Mouse (Mus musculus): ENCODE results near the gene Rex1bd. TPM values are rescaled to one million over a fixed set of nuclear protein-coding genes. Genes with fewer than 3 reads are reported as not detected.

Rex1bd gene
- polyA plus RNA-seq, 1 experiment from 2014 or later = 138 TPM

GRCm38 (mm10) chr8:70544200-70544687 lies 37.7 kb upstream of the Rex1bd start:
- no peaks in the 10 kb centered on the region for H3K9me3 ChIP-seq (ENCODE audit: control insufficient read depth, low read length)
- H3K4me1 ChIP-seq (ENCODE audit: control insufficient read depth, insufficient read depth, low read length) = peaks cover 9% of the 10 kb centered on the region
- ATAC-seq (ENCODE audit: insufficient number of reproducible peaks, low FRiP score, low TSS enrichment, low read depth) (no peak), DNase-seq (ENCODE audit: low spot score) (no peak)
- no peaks in the 10 kb centered on the region for H3K27me3 ChIP-seq (ENCODE audit: control insufficient read depth, insufficient read depth, low read length)
- H3K9ac ChIP-seq (ENCODE audit: low read length) = no peak overlapping the region
- H3K4me3 ChIP-seq (ENCODE audit: low read depth, low read length) = no peak overlapping the region
- no peak overlapping the region for H3K4me2 ChIP-seq (ENCODE audit: low read depth, severe bottlenecking)
- H3K27ac ChIP-seq (replicated peaks; ENCODE audit: low read depth, low read length) = no peak overlapping the region
- 71% methylated on average over 6 of the region's 6 CpGs for WGBS
- H3K36me3 ChIP-seq (ENCODE audit: control insufficient read depth, insufficient read depth, low read length) = no peaks in the 10 kb centered on the region; the same call in 1 of the 2 replicates

DNA sequence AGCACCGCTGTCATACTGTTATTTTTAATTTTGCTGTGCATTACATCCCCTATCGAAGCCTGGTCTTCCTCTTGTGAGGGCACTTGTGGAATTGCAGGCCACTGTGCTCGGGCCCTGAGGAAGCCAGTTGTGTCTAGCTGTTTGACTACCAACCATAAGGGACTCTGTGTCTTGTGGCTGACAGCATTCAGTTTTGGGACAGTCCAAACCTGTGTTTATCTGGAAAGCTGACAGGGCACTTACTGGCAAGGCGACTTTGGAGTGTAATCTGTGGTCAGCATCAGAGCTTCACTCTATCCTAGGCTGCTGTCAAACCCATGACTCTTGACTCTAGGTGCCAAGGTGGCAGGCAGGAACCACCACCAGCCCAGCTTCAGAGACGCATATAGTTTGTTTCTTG lies 34.5 kb upstream of the Rex1bd start:
- H3K27ac ChIP-seq (replicated peaks; ENCODE audit: low read depth, low read length) = no peak overlapping the region
- no peaks in the 10 kb centered on the region for H3K27me3 ChIP-seq (ENCODE audit: control insufficient read depth, insufficient read depth, low read length)
- no peak overlapping the region for H3K9ac ChIP-seq (ENCODE audit: low read length)
- H3K4me2 ChIP-seq (ENCODE audit: low read depth, severe bottlenecking) = peak overlapping the region; percentile 71; the same call in 1 of the 2 replicates
- H3K4me3 ChIP-seq (ENCODE audit: low read depth, low read length) = peak overlapping the region; percentile 84
- 87% methylated on average over 5 of the region's 5 CpGs for WGBS
- no peaks in the 10 kb centered on the region; the same call in 1 of the 2 replicates for H3K36me3 ChIP-seq (ENCODE audit: control insufficient read depth, insufficient read depth, low read length)
- no peaks in the 10 kb centered on the region for H3K9me3 ChIP-seq (ENCODE audit: control insufficient read depth, low read length)
- DNase-seq (ENCODE audit: low spot score) = no peak
- H3K4me1 ChIP-seq (ENCODE audit: control insufficient read depth, insufficient read depth, low read length) = peaks cover 9% of the 10 kb centered on the region
- ATAC-seq (ENCODE audit: insufficient number of reproducible peaks, low FRiP score, low TSS enrichment, low read depth) = no peak

DNA sequence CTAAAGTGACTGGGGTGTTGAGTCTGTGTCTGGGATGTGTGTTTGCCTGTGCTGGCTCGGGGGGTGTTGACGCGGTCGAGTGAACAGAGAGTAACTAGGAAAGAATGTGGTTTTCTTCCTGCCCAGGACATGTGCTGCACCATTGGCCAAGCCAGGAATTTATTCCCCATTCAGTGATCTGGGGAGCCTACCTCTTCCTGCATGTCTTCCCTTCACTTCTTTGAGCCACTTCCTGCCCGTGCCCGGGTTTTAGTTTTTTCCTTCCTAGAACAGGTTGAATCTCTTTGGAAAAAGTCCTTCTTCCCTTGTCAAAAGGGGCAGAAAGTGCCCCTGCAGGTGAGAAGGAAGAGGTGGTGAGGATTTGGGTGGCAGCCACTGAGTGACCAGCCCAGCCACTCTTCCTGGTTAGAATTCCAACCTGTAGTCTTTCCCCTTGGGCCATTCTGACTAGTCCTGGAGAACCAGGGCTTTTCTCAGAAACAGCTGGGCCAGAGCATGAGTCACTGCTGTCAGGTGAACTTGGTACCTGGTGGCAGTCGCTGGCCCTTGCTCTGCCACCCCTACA lies 34.0 kb upstream of the Rex1bd start:
- peak overlapping the region; percentile 84 for H3K4me3 ChIP-seq (ENCODE audit: low read depth, low read length)
- peaks cover 9% of the 10 kb centered on the region for H3K4me1 ChIP-seq (ENCODE audit: control insufficient read depth, insufficient read depth, low read length)
- WGBS = 82% methylated on average over 7 of the region's 7 CpGs
- H3K9me3 ChIP-seq (ENCODE audit: control insufficient read depth, low read length) = no peaks in the 10 kb centered on the region
- H3K4me2 ChIP-seq (ENCODE audit: low read depth, severe bottlenecking) = peak overlapping the region; percentile 71
- no peaks in the 10 kb centered on the region for H3K27me3 ChIP-seq (ENCODE audit: control insufficient read depth, insufficient read depth, low read length)
- peaks cover 1% of the 10 kb centered on the region; the same call in 1 of the 2 replicates for H3K36me3 ChIP-seq (ENCODE audit: control insufficient read depth, insufficient read depth, low read length)
- no peak for DNase-seq (ENCODE audit: low spot score)
- no peak for ATAC-seq (ENCODE audit: insufficient number of reproducible peaks, low FRiP score, low TSS enrichment, low read depth)
- H3K27ac ChIP-seq (replicated peaks; ENCODE audit: low read depth, low read length) = no peak overlapping the region
- H3K9ac ChIP-seq (ENCODE audit: low read length) = peak overlapping the region; percentile 78

GRCm38 (mm10) chr8:70540013-70540506 lies 33.5 kb upstream of the Rex1bd start:
- DNase-seq (ENCODE audit: low spot score) (no peak), ATAC-seq (ENCODE audit: insufficient number of reproducible peaks, low FRiP score, low TSS enrichment, low read depth) (no peak)
- Histone ChIP-seq H3K4me1 (ENCODE audit: control insufficient read depth, insufficient read depth, low read length) (peaks cover 9% of the 10 kb centered on the region), H3K9me3 (ENCODE audit: control insufficient read depth, low read length) (no peaks in the 10 kb centered on the region), H3K27me3 (ENCODE audit: control insufficient read depth, insufficient read depth, low read length) (no peaks in the 10 kb centered on the region), H3K4me2 (ENCODE audit: low read depth, severe bottlenecking) (peak overlapping the region; percentile 71), H3K36me3 (ENCODE audit: control insufficient read depth, insufficient read depth, low read length) (peaks cover 4% of the 10 kb centered on the region), H3K27ac (replicated peaks; ENCODE audit: low read depth, low read length) (no peak overlapping the region), H3K9ac (ENCODE audit: low read length) (peak overlapping the region; percentile 78), H3K4me3 (ENCODE audit: low read depth, low read length) (peak overlapping the region; percentile 84)
- 12% methylated on average over 4 of the region's 4 CpGs for WGBS

DNA sequence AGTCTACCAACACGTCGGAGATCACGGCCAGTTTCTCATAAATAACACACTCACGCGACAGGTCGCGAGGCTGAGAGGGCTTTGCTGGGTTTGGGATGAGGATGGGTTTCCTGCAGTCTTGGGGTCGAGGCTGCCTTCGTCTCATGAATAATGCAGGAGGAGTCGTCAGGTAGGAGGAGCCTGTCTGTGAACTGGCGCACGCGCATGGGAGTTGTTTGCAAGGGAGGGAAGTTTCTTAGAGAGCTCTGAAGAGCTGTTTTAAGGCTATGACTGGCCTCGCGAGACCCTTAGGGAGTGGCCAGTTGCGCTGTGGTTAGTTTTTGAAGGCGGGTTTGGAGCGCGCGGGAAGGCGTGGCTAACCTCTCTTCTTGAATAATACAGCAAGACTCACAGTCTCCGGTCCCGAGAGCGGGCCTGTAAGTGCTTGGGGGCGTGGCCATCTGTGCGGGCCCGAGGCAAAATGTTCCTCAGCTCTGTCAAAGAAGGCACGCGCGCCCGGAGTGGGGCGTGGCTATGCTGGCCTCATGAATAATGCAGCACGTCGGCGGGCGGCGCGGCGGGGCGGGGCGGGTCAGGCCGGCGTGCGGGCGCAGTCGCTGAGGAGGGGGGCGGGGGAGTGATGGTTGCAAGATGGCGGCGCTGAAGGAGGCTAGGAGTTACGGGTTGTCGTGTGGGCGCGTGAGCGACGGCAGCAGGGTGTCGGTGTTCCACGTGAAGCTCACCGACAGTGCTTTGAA lies 32.7 kb upstream of the Rex1bd start, which contains the start of gene Ell:
TSS of gene Ell (plus strand) at position 381 of the 737 bp plus-strand sequence.
- Histone ChIP-seq H3K36me3 (ENCODE audit: control insufficient read depth, insufficient read depth, low read length) (peaks cover 8% of the 10 kb centered on the region), H3K27me3 (ENCODE audit: control insufficient read depth, insufficient read depth, low read length) (no peaks in the 10 kb centered on the region)
- under 1% methylated on average over 58 of the region's 58 CpGs for WGBS

GRCm38 (mm10) chr8:70538633-70539076 lies 32.1 kb upstream of the Rex1bd start:
- under 1% methylated on average over 32 of the region's 32 CpGs for WGBS

More for the DNA sequence above, 32.7 kb upstream of the Rex1bd start, which contains the start of gene Ell:
- peak; percentile 86 for ATAC-seq (ENCODE audit: insufficient number of reproducible peaks, low FRiP score, low TSS enrichment, low read depth)
- Histone ChIP-seq H3K9ac (ENCODE audit: low read length) (peak within 1 kb of the TSS; percentile 78), H3K4me1 (ENCODE audit: control insufficient read depth, insufficient read depth, low read length) (peaks cover 9% of the 10 kb centered on the region), H3K4me2 (ENCODE audit: low read depth, severe bottlenecking) (peak within 1 kb of the TSS; percentile 71), H3K27ac (replicated peaks; ENCODE audit: low read depth, low read length) (peak within 1 kb of the TSS; percentile 62), H3K4me3 (ENCODE audit: low read depth, low read length) (peak within 1 kb of the TSS; percentile 84), H3K9me3 (ENCODE audit: control insufficient read depth, low read length) (no peaks in the 10 kb centered on the region)
- peak; percentile 100 for DNase-seq (ENCODE audit: low spot score)

GRCm38 (mm10) chr8:70538024-70538579 lies 31.6 kb upstream of the Rex1bd start:
- WGBS = 17% methylated on average over 24 of the region's 24 CpGs

More at GRCm38 (mm10) chr8:70538633-70539076, 32.1 kb upstream of the Rex1bd start:
- Histone ChIP-seq H3K4me1 (ENCODE audit: control insufficient read depth, insufficient read depth, low read length) (peaks cover 9% of the 10 kb centered on the region), H3K9me3 (ENCODE audit: control insufficient read depth, low read length) (no peaks in the 10 kb centered on the region), H3K4me3 (ENCODE audit: low read depth, low read length) (peak overlapping the region; percentile 84), H3K4me2 (ENCODE audit: low read depth, severe bottlenecking) (peak overlapping the region; percentile 71), H3K36me3 (ENCODE audit: control insufficient read depth, insufficient read depth, low read length) (peaks cover 10% of the 10 kb centered on the region), H3K27me3 (ENCODE audit: control insufficient read depth, insufficient read depth, low read length) (no peaks in the 10 kb centered on the region), H3K9ac (ENCODE audit: low read length) (peak overlapping the region; percentile 49), H3K27ac (replicated peaks; ENCODE audit: low read depth, low read length) (peak overlapping the region; percentile 62; the same call in 1 of the 2 replicates)
- ATAC-seq (ENCODE audit: insufficient number of reproducible peaks, low FRiP score, low TSS enrichment, low read depth) (peak; percentile 73), DNase-seq (ENCODE audit: low spot score) (peak; percentile 100)

DNA sequence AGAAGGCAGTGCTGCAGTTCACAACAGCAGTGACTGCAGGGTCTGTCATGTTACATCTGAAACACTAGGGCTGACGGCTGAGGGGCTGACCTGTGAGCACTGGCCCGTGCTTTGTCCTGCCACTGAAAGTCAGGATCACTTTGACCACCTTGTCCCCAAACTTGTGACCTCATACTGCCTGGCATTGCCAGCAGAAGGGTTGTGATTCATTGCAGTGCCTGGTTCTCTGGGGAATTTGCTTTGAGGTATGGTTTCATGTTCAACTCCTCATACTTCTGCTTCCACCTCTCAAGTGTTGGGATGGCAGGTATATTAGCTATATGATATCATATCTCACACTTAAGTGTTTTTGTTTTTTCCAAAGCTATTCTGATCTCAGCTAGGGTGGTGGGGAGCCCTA lies 29.1 kb upstream of the Rex1bd start:
- Histone ChIP-seq H3K9ac (ENCODE audit: low read length) (no peak overlapping the region), H3K9me3 (ENCODE audit: control insufficient read depth, low read length) (no peaks in the 10 kb centered on the region), H3K4me2 (ENCODE audit: low read depth, severe bottlenecking) (no peak overlapping the region), H3K4me3 (ENCODE audit: low read depth, low read length) (no peak overlapping the region), H3K36me3 (ENCODE audit: control insufficient read depth, insufficient read depth, low read length) (peaks cover 28% of the 10 kb centered on the region), H3K27ac (replicated peaks; ENCODE audit: low read depth, low read length) (no peak overlapping the region), H3K27me3 (ENCODE audit: control insufficient read depth, insufficient read depth, low read length) (no peaks in the 10 kb centered on the region), H3K4me1 (ENCODE audit: control insufficient read depth, insufficient read depth, low read length) (peaks cover 8% of the 10 kb centered on the region)
- ATAC-seq (ENCODE audit: insufficient number of reproducible peaks, low FRiP score, low TSS enrichment, low read depth) (no peak), DNase-seq (ENCODE audit: low spot score) (no peak)
- 85% methylated on average over 2 of the region's 2 CpGs for WGBS

More at GRCm38 (mm10) chr8:70538024-70538579, 31.6 kb upstream of the Rex1bd start:
- H3K27ac ChIP-seq (replicated peaks; ENCODE audit: low read depth, low read length) = peak overlapping the region; percentile 30; the same call in 1 of the 2 replicates
- H3K4me3 ChIP-seq (ENCODE audit: low read depth, low read length) = peak overlapping the region; percentile 84
- peak overlapping the region; percentile 71 for H3K4me2 ChIP-seq (ENCODE audit: low read depth, severe bottlenecking)
- H3K9me3 ChIP-seq (ENCODE audit: control insufficient read depth, low read length) = no peaks in the 10 kb centered on the region
- peak; percentile 63 for DNase-seq (ENCODE audit: low spot score)
- peak overlapping the region; percentile 49 for H3K9ac ChIP-seq (ENCODE audit: low read length)
- peaks cover 12% of the 10 kb centered on the region for H3K36me3 ChIP-seq (ENCODE audit: control insufficient read depth, insufficient read depth, low read length)
- no peaks in the 10 kb centered on the region for H3K27me3 ChIP-seq (ENCODE audit: control insufficient read depth, insufficient read depth, low read length)
- H3K4me1 ChIP-seq (ENCODE audit: control insufficient read depth, insufficient read depth, low read length) = peaks cover 9% of the 10 kb centered on the region
- peak; percentile 9 for ATAC-seq (ENCODE audit: insufficient number of reproducible peaks, low FRiP score, low TSS enrichment, low read depth)
